ENCODE assay signal across 22 mouse cellular contexts in the genomic region with DNA sequence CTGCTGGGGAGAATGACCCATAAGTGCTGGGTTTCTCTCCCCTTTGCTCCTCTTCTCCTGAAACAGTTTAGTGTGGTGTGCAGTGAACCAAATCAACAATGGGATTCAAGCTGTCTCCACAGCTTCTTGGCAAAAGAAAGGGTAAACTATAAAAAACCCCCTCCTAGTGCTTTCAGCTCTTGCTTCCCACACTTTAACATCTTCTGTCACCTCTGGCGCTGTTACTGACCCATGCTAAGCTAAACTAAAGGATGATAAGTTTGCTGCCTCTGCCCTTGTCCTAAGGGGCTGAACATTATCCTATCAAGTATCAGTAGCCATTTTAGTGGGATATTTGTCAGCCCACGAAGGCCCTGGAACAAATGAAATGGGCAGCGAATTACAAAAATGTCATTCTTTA.
DNase-seq lines count a peak whose midpoint lies in the region; ATAC-seq and TF ChIP-seq lines count a peak whose summit lies in the region.
"Had no signal": no experiment of that assay in that cellular context is flagged by ENCODE, and none has a peak within 500 bp of the region (broad histone marks: within the 10 kb centered on the region; RNA-seq: fewer than 3 reads in every experiment).

No protein-coding gene starts in this region.

- H3K36me3 ChIP-seq in kidney, embryonic 16.5 days (ENCODE audit: insufficient read depth, low read length): no peaks in the 10 kb centered on the region
- no peaks in the 10 kb centered on the region for H3K36me3 ChIP-seq in neural tube, embryonic 15.5 days
- no peaks in the 10 kb centered on the region for H3K36me3 ChIP-seq in hindbrain, postnatal 0 days (ENCODE audit: insufficient read depth, low read length)
- H3K36me3 ChIP-seq: embryonic facial prominence, embryonic 10.5 days; forebrain, embryonic 15.5 days; hindbrain, embryonic 15.5 days; limb, embryonic 13.5 days; liver, embryonic 12.5 days had no signal

- peak; percentile 51; the same call in 1 of the 2 replicates for ATAC-seq in kidney, embryonic 16.5 days (ENCODE audit: low FRiP score, low TSS enrichment)
- ATAC-seq in neural tube, embryonic 15.5 days (ENCODE audit: low FRiP score): no peak; the same call in 1 of the 2 replicates
- no peak for ATAC-seq in hindbrain, postnatal 0 days
- ATAC-seq: forebrain, embryonic 15.5 days; intestine, postnatal 0 days; liver, embryonic 12.5 days had no signal

- no peak for TF ChIP-seq CTCF in hindbrain, postnatal 0 days (IDR thresholded peaks at IDR 0.05; ENCODE audit: low read depth)

- H3K27me3 ChIP-seq in kidney, embryonic 16.5 days (ENCODE audit: insufficient read depth, low read length): no peaks in the 10 kb centered on the region
- H3K27me3 ChIP-seq in neural tube, embryonic 15.5 days (replicated peaks): no peaks in the 10 kb centered on the region
- no peaks in the 10 kb centered on the region for H3K27me3 ChIP-seq in hindbrain, postnatal 0 days (ENCODE audit: insufficient read depth, low read length)
- H3K27me3 ChIP-seq: forebrain, embryonic 15.5 days; hindbrain, embryonic 15.5 days; limb, embryonic 13.5 days; liver, embryonic 12.5 days had no signal

- no peak overlapping the region for H3K9ac ChIP-seq in kidney, embryonic 16.5 days (replicated peaks; ENCODE audit: low read length)
- H3K9ac ChIP-seq in neural tube, embryonic 15.5 days (replicated peaks): no peak overlapping the region
- H3K9ac ChIP-seq in hindbrain, postnatal 0 days (replicated peaks; ENCODE audit: low read length): no peak overlapping the region
- H3K9ac ChIP-seq: forebrain, embryonic 15.5 days; hindbrain, embryonic 15.5 days; limb, embryonic 13.5 days; liver, embryonic 12.5 days had no signal

- H3K4me1 ChIP-seq in kidney, embryonic 16.5 days (ENCODE audit: insufficient read depth, low read length): 0 out of 2 replicates have a peak, but pooled peaks cover 6% of the 10 kb centered on the region
- no peaks in the 10 kb centered on the region; the same call in 1 of the 2 replicates for H3K4me1 ChIP-seq in neural tube, embryonic 15.5 days
- no peaks in the 10 kb centered on the region for H3K4me1 ChIP-seq in hindbrain, postnatal 0 days (ENCODE audit: insufficient read depth, low read length)
- H3K4me1 ChIP-seq: embryonic facial prominence, embryonic 10.5 days; forebrain, embryonic 15.5 days; hindbrain, embryonic 15.5 days; limb, embryonic 13.5 days; liver, embryonic 12.5 days had no signal

- DNase-seq in kidney, adult 11 months: no peak
- DNase-seq in neural tube, embryonic 10.5 days (ENCODE audit: extremely low spot score, low spot score): peak; percentile 21
- DNase-seq in hindbrain, postnatal 0 days (ENCODE audit: low spot score): peak; percentile 5
- DNase-seq in heart, postnatal 4 days: no peak
- DNase-seq in spleen, postnatal 36 days (ENCODE audit: low spot score in 2 of 2): no peak
- DNase-seq: adrenal gland, postnatal 10 days; cerebellum, adult 18-20 months; cerebellum, postnatal 25 days; kidney, postnatal 4 days; lung, adult 18-20 months; lung, postnatal 14 days; thymus, adult 18-20 months; thymus, postnatal 4 days had no signal

- no peaks in the 10 kb centered on the region for H3K9me3 ChIP-seq in kidney, embryonic 16.5 days (ENCODE audit: low read length)
- no peaks in the 10 kb centered on the region for H3K9me3 ChIP-seq in neural tube, embryonic 15.5 days (replicated peaks)
- H3K9me3 ChIP-seq in hindbrain, postnatal 0 days (ENCODE audit: low read length): no peaks in the 10 kb centered on the region
- H3K9me3 ChIP-seq: embryonic facial prominence, embryonic 10.5 days; forebrain, embryonic 15.5 days; hindbrain, embryonic 15.5 days; limb, embryonic 13.5 days; liver, embryonic 12.5 days had no signal

- no peak overlapping the region for H3K4me2 ChIP-seq in kidney, embryonic 16.5 days (replicated peaks; ENCODE audit: low read depth, low read length)
- no peak overlapping the region for H3K4me2 ChIP-seq in neural tube, embryonic 15.5 days
- no peak overlapping the region for H3K4me2 ChIP-seq in hindbrain, postnatal 0 days (ENCODE audit: low read depth, low read length)
- H3K4me2 ChIP-seq: forebrain, embryonic 15.5 days; heart, embryonic 11.5 days; hindbrain, embryonic 15.5 days; limb, embryonic 13.5 days; liver, embryonic 12.5 days had no signal

- 22% methylated on average over 3 of the region's 3 CpGs for WGBS in kidney, embryonic 16.5 days
- 12% methylated on average over 3 of the region's 3 CpGs for WGBS in neural tube, embryonic 15.5 days
- WGBS in hindbrain, postnatal 0 days: 26% methylated on average over 3 of the region's 3 CpGs

- H3K4me3 ChIP-seq in kidney, embryonic 16.5 days (ENCODE audit: low read length): no peak overlapping the region
- no peak overlapping the region for H3K4me3 ChIP-seq in neural tube, embryonic 15.5 days (replicated peaks)
- H3K4me3 ChIP-seq in hindbrain, postnatal 0 days (ENCODE audit: low read length): no peak overlapping the region
- H3K4me3 ChIP-seq: embryonic facial prominence, embryonic 10.5 days; forebrain, embryonic 15.5 days; hindbrain, embryonic 15.5 days; limb, embryonic 13.5 days; liver, embryonic 12.5 days had no signal

- no peak overlapping the region for H3K27ac ChIP-seq in kidney, embryonic 16.5 days (ENCODE audit: low read length)
- H3K27ac ChIP-seq in neural tube, embryonic 15.5 days (replicated peaks): no peak overlapping the region
- no peak overlapping the region for H3K27ac ChIP-seq in hindbrain, postnatal 0 days
- H3K27ac ChIP-seq: embryonic facial prominence, embryonic 10.5 days; forebrain, embryonic 15.5 days; hindbrain, embryonic 15.5 days; limb, embryonic 13.5 days; liver, embryonic 12.5 days had no signal

Comparison
In these comparisons a context has a peak if more than half of its experiments do, and no peak if none do; other contexts are left out.
1. DNase-seq: peak in neural tube, embryonic 10.5 days (single experiment) and hindbrain, postnatal 0 days (single experiment); none in kidney, adult 11 months (single experiment), heart, postnatal 4 days (single experiment) and spleen, postnatal 36 days (0 of 2).